Mouse (Mus musculus) liver, adult 2 months (tissue): ENCODE measurements around the gene Slc25a43.

Experiments
- CTCF ChIP-seq: fragments of 200-500 bp; IDR thresholded peaks from 2 replicates; pipeline ENCODE4 v1.5.1; 2011; ENCODE audit warnings: low read depth, low read length, control low read depth
- POLR2A ChIP-seq: fragments of 200-500 bp; IDR thresholded peaks from 2 replicates; pipeline ENCODE4 v1.6.1; 2011; ENCODE audit warnings: low read length, control low read depth; ENCODE audit not compliant: insufficient read depth; ENCODE audit errors: extremely low read depth

DNA sequence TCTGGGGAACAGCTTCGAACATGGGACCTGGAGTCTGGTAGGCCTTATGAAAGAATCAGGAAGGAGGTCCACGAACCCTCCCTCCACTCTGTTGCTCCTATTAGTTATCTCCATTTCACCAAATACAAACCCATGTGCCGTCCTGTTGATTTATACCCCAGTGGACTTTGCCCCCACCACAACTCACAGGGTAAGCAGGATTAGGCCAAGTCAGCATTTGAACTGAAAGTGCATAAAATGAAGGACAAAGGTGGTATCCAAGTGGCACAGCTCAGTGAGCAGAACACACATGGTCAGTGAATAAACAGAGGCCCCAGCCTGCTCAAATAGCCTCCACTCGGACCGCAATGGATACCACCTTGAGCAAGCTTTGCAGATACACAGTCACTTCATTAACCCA, 18.8 kb downstream of the Slc25a43 start:
- TF ChIP-seq CTCF (no peak), POLR2A (no peak)
